Mouse (Mus musculus) small intestine, adult 2 months (tissue): ENCODE data around the gene Ifi207.

Experiments
- CTCF ChIP-seq: fragments of 200-500 bp; IDR thresholded peaks from 2 replicates; pipeline ENCODE4 v1.5.1; 2012; ENCODE audit warnings: low read depth, mild to moderate bottlenecking, control low read depth, inconsistent platforms, low read length, moderate library complexity, mixed read lengths; ENCODE audit not compliant: insufficient replicate concordance, insufficient read length; ENCODE audit errors: extremely low read depth
- POLR2A ChIP-seq: fragments of 200-500 bp; IDR thresholded peaks from 2 replicates; pipeline ENCODE4 v1.6.1; 2012; ENCODE audit warnings: low read depth, mild to moderate bottlenecking, control low read depth, inconsistent platforms, low read length, moderate library complexity

DNA sequence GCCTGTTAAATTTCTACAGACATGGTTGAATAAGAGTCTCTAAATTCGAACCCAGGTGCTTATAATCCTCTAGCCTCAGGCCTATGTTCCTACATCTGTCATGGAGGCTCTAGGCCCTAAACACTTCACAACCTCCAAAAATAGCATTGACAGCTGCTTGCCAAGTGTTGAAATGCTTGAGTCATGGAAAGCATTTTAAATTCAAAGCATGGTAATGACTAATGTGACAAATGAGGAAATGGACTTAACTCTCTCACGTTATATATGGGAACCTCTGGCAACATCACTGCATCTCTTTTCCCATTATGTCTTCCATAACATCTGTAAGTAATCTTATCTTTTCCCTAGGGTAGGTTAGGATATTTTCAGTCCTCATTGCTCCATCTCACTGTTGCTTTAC lies 4.6 kb downstream of the Ifi207 start:
- no peak for TF ChIP-seq CTCF
- no peak for TF ChIP-seq POLR2A
